Mouse (Mus musculus) thymus, adult 2 months (tissue): Measurements from ENCODE around the gene Rbm28.

Experiments used
- CTCF ChIP-seq: fragments of 200-500 bp; IDR thresholded peaks from 2 replicates; pipeline ENCODE4 v1.5.1; 2012; ENCODE audit warnings: mild to moderate bottlenecking, control low read depth, low read length, moderate library complexity, borderline replicate concordance; ENCODE audit not compliant: control insufficient read depth, poor library complexity, insufficient read depth; ENCODE audit errors: extremely low read depth
- POLR2A ChIP-seq: fragments of 200-500 bp; IDR thresholded peaks from 2 replicates; pipeline ENCODE4 v1.6.1; 2012; ENCODE audit warnings: mild to moderate bottlenecking, low read length, control low read depth, moderate library complexity; ENCODE audit not compliant: control insufficient read depth, poor library complexity, insufficient read depth; ENCODE audit errors: extremely low read depth

- TF ChIP-seq POLR2A = no peak
- TF ChIP-seq CTCF = no peak
Observed at GRCm38 (mm10) chr6:29133100-29133499, 31.7 kb downstream of the Rbm28 start.
